Mouse (Mus musculus) layer of hippocampus, adult 18-20 months (tissue): Measurements from ENCODE around the gene Plekha1. TPM values are rescaled to one million over a fixed set of nuclear protein-coding genes. Genes with fewer than 3 reads are reported as not detected.

Experiments used
- DNase-seq, 2 experiments: peaks; one replicate each; pipeline ENCODE4 v3.0.0; 2022; ENCODE audit warnings: low spot score in 2 of 2
- long read RNA-seq: library from polyadenylated mRNA; stranded (forward); transcript quantifications from one replicate; pipeline ENCODE4 v2.0.0, GENCODE M21; 2021
- total RNA-seq, 2 experiments: library from RNA; stranded (reverse); gene quantifications; 2 replicates each; pipeline ENCODE4 v1.2.3; 2021

Plekha1 gene
- 10 to 100 TPM; 84.7 TPM for total RNA-seq
- long read RNA-seq, transcript Plekha1-202 (13 exons, 2,301 nt) = major isoform, 30 of 134 reads
- long read RNA-seq, partial matches to known transcripts = 7 of 134 reads
- long read RNA-seq, other reads (novel, unspliced or antisense) = 92 of 134 reads

- peak; percentile 99 for DNase-seq
These were observed at the start of gene Plekha1 for GRCm38 (mm10) chr7:130865613-130866591. Plekha1 (plus strand) TSS chr7:130865756.

GRCm38 (mm10) chr7:130816243-130816642, 49.3 kb upstream of the Plekha1 start:
- no peak for DNase-seq

GRCm38 (mm10) chr7:130818813-130819212, 46.7 kb upstream of the Plekha1 start:
- DNase-seq = no peak

GRCm38 (mm10) chr7:130819624-130820023, 45.9 kb upstream of the Plekha1 start:
- peak in 1 of 2 experiments; percentile 68 for DNase-seq

- no peak for DNase-seq
These were observed 41.6 kb upstream of the Plekha1 start for GRCm38 (mm10) chr7:130823992-130824391.

- DNase-seq = no peak
These were observed 39.2 kb upstream of the Plekha1 start for GRCm38 (mm10) chr7:130826343-130826742.

- peak; percentile 30 to 77 for DNase-seq
These were observed 38.1 kb upstream of the Plekha1 start for GRCm38 (mm10) chr7:130827431-130827830.

- no peak for DNase-seq
These were observed 37.6 kb upstream of the Plekha1 start for GRCm38 (mm10) chr7:130827844-130828403.

- no peak for DNase-seq
These were observed 37.1 kb upstream of the Plekha1 start for GRCm38 (mm10) chr7:130828475-130828874.

GRCm38 (mm10) chr7:130831586-130831985, 34.0 kb upstream of the Plekha1 start:
- no peak for DNase-seq

- DNase-seq = no peak
These were observed 31.3 kb upstream of the Plekha1 start for GRCm38 (mm10) chr7:130834299-130834698.

- DNase-seq = no peak
These were observed 30.3 kb upstream of the Plekha1 start for GRCm38 (mm10) chr7:130834958-130835861.

GRCm38 (mm10) chr7:130836066-130836465, 29.5 kb upstream of the Plekha1 start:
- DNase-seq = no peak

- peak in 1 of 2 experiments; percentile 28 for DNase-seq
These were observed 27.5 kb upstream of the Plekha1 start for GRCm38 (mm10) chr7:130837941-130838657.

- no peak for DNase-seq
These were observed 26.9 kb upstream of the Plekha1 start for GRCm38 (mm10) chr7:130838658-130839025.

GRCm38 (mm10) chr7:130839380-130840100, 26.0 kb upstream of the Plekha1 start:
- DNase-seq = no peak

GRCm38 (mm10) chr7:130847164-130847718, 18.3 kb upstream of the Plekha1 start:
- DNase-seq = no peak

GRCm38 (mm10) chr7:130854684-130855292, 10.8 kb upstream of the Plekha1 start:
- DNase-seq = no peak

- DNase-seq = no peak
These were observed 9.9 kb upstream of the Plekha1 start for GRCm38 (mm10) chr7:130855681-130856080.
